Mouse (Mus musculus) hematopoietic stem cell, adult 5-6 weeks (primary cell): ENCODE data around the gene Rfwd3. TPM values are rescaled to one million over a fixed set of nuclear protein-coding genes. Genes with fewer than 3 reads are reported as not detected.
"Not testable (repeated sequence)": the region's sequence is repeated elsewhere in the genome, so short reads cannot be mapped to it uniquely, and the experiment has no call there.

Experiments
- ATAC-seq, 2 experiments: fragments of 125-278 bp in 1 of 2; replicated peaks in 1 of 2; 2 replicates each; pipeline ENCODE4 v1.8.0; 2016 to 2017; ENCODE audit warnings: inconsistent platforms in 2 of 2, mild to moderate bottlenecking in 2 of 2, moderate number of reproducible peaks in 2 of 2, low read depth in 1 of 2, moderate TSS enrichment in 1 of 2; ENCODE audit not compliant: low FRiP score in 2 of 2, poor library complexity in 2 of 2, severe bottlenecking in 2 of 2, insufficient read depth in 1 of 2, low TSS enrichment in 1 of 2
- total RNA-seq: library from RNA; stranded (forward); fragments of 172-1452, 232-1000 nt; gene quantifications from 2 replicates; pipeline ENCODE4 v1.2.3, GENCODE M21; 2017

Rfwd3 gene
- total RNA-seq, 1 experiment from 2014 or later, result 56.8 TPM

- ATAC-seq, result no peak
Observed at GRCm38 (mm10) chr8:111248136-111248535, 51.9 kb downstream of the Rfwd3 start.

GRCm38 (mm10) chr8:111246864-111247263 is 53.2 kb downstream of the Rfwd3 start:
- not testable (repeated sequence) for ATAC-seq

- ATAC-seq, result no peak
Observed at GRCm38 (mm10) chr8:111246287-111246830, 53.7 kb downstream of the Rfwd3 start.

- no peak for ATAC-seq
Observed at GRCm38 (mm10) chr8:111237301-111237700, 62.7 kb downstream of the Rfwd3 start.

- no peak for ATAC-seq
Observed at GRCm38 (mm10) chr8:111233730-111234129, 66.3 kb downstream of the Rfwd3 start.

GRCm38 (mm10) chr8:111224153-111224552 is 75.9 kb downstream of the Rfwd3 start:
- no peak for ATAC-seq

Other genes with a start within 250 kb of the Rfwd3 start
- gene Exosc6, start 243.9 kb downstream of the Rfwd3 start, total RNA-seq, result 20.1 and 25.7 TPM in 2 replicates
- not detected in 2 replicates for gene Clec18a, start 207.8 kb downstream of the Rfwd3 start, total RNA-seq
- gene Pdpr, start 205.6 kb downstream of the Rfwd3 start, total RNA-seq, result 19.0 and 27.2 TPM in 2 replicates
- 50.0 and 52.4 TPM in 2 replicates for gene Glg1, start 41.0 kb downstream of the Rfwd3 start, total RNA-seq
- gene Mlkl, start 38.0 kb upstream of the Rfwd3 start, total RNA-seq, result 49.0 and 49.4 TPM in 2 replicates
- gene Fa2h, start 93.6 kb upstream of the Rfwd3 start, total RNA-seq, result not detected in 2 replicates
- gene Wdr59, start 221.9 kb upstream of the Rfwd3 start, total RNA-seq, result 3.9 and 5.6 TPM in 2 replicates
- gene Znrf1, start 235.9 kb upstream of the Rfwd3 start, total RNA-seq, result 57.9 and 116 TPM in 2 replicates